Mouse (Mus musculus): ENCODE data around the gene Clstn2. TPM values are rescaled to one million over a fixed set of nuclear protein-coding genes. Genes with fewer than 3 reads are reported as not detected.

Gene Clstn2
- total RNA-seq, 2 experiments from 2014 or later = 99.9 to 101 TPM

- no peak for DNase-seq
- intact Hi-C loops (cut with DNase I) = no loop called here
Measured at GRCm38 (mm10) chr9:97953746-97954359, 79.1 kb downstream of the Clstn2 start.

- DNase-seq = no peak
- intact Hi-C loops (cut with DNase I) = no loop called here
Measured at GRCm38 (mm10) chr9:97950378-97951006, 82.5 kb downstream of the Clstn2 start.

- no peak for DNase-seq
- intact Hi-C loops (cut with DNase I) = no loop called here
Measured at GRCm38 (mm10) chr9:97919326-97919725, 113.7 kb downstream of the Clstn2 start.

GRCm38 (mm10) chr9:97891415-97891814 lies 141.6 kb downstream of the Clstn2 start:
- DNase-seq = no peak
- intact Hi-C loops (cut with DNase I) = no loop called here

- no peak for DNase-seq
- intact Hi-C loops (cut with DNase I) = no loop called here
Measured at GRCm38 (mm10) chr9:97883336-97883735, 149.6 kb downstream of the Clstn2 start.

GRCm38 (mm10) chr9:97867013-97867700 lies 165.8 kb downstream of the Clstn2 start:
- no peak for DNase-seq
- intact Hi-C loops (cut with DNase I) = no loop called here

- intact Hi-C loops (cut with DNase I) = no loop called here
- DNase-seq = no peak
Measured at GRCm38 (mm10) chr9:97852859-97853258, 180.1 kb downstream of the Clstn2 start.

GRCm38 (mm10) chr9:97847873-97848838 lies 184.8 kb downstream of the Clstn2 start:
- no peak for DNase-seq
- intact Hi-C loops (cut with DNase I) = no loop called here

GRCm38 (mm10) chr9:97842054-97842453 lies 190.9 kb downstream of the Clstn2 start:
- intact Hi-C loops (cut with DNase I) = no loop called here
- no peak for DNase-seq

GRCm38 (mm10) chr9:97831216-97831615 lies 201.8 kb downstream of the Clstn2 start:
- intact Hi-C loops (cut with DNase I) = no loop called here
- DNase-seq = peak; percentile 72

- DNase-seq = no peak
- intact Hi-C loops (cut with DNase I) = no loop called here
Measured at GRCm38 (mm10) chr9:97829919-97830318, 203.1 kb downstream of the Clstn2 start.

GRCm38 (mm10) chr9:97827689-97828088 lies 205.3 kb downstream of the Clstn2 start:
- intact Hi-C loops (cut with DNase I) = no loop called here
- peak; percentile 42 for DNase-seq

GRCm38 (mm10) chr9:97826077-97826947 lies 206.7 kb downstream of the Clstn2 start:
- intact Hi-C loops (cut with DNase I) = no loop called here
- no peak for DNase-seq

GRCm38 (mm10) chr9:97817116-97817515 lies 215.9 kb downstream of the Clstn2 start:
- intact Hi-C loops (cut with DNase I) = no loop called here
- no peak for DNase-seq

GRCm38 (mm10) chr9:97816143-97816805 lies 216.7 kb downstream of the Clstn2 start:
- intact Hi-C loops (cut with DNase I) = no loop called here
- DNase-seq = no peak

GRCm38 (mm10) chr9:97813157-97813556 lies 219.8 kb downstream of the Clstn2 start:
- intact Hi-C loops (cut with DNase I) = no loop called here
- DNase-seq = no peak

- intact Hi-C loops (cut with DNase I) = no loop called here
- no peak for DNase-seq
Measured at GRCm38 (mm10) chr9:97807031-97807430, 225.9 kb downstream of the Clstn2 start.

GRCm38 (mm10) chr9:97793661-97794060 lies 239.3 kb downstream of the Clstn2 start:
- intact Hi-C loops (cut with DNase I) = no loop called here
- no peak for DNase-seq

- DNase-seq = no peak
- intact Hi-C loops (cut with DNase I) = no loop called here
Measured at GRCm38 (mm10) chr9:97788151-97788670, 244.8 kb downstream of the Clstn2 start.

Data from left cerebral cortex, postnatal 4 days (tissue).